Comparison of ENCODE assay signal across 33 mouse cellular contexts in genomic region chr17:86870586-86870985, GRCm38 (mm10). TPM values are rescaled to one million over a fixed set of nuclear protein-coding genes. Genes with fewer than 3 reads are reported as not detected.
DNase-seq lines count a peak whose midpoint lies in the region; ATAC-seq and TF ChIP-seq lines count a peak whose summit lies in the region.
"Had no signal": no experiment of that assay in that cellular context is flagged by ENCODE, and none has a peak within 500 bp of the region (broad histone marks: within the 10 kb centered on the region; RNA-seq: fewer than 3 reads in every experiment).

No protein-coding gene starts in this region.

- H3K4me3 ChIP-seq in forebrain, embryonic 14.5 days (ENCODE audit: low read depth, low read length): no peak overlapping the region
- no peak overlapping the region for H3K4me3 ChIP-seq in forebrain, embryonic 11.5 days (ENCODE audit: low read depth, low read length)
- no peak overlapping the region for H3K4me3 ChIP-seq in midbrain, embryonic 14.5 days (replicated peaks; ENCODE audit: low read depth, low read length)
- H3K4me3 ChIP-seq in midbrain, embryonic 13.5 days (replicated peaks): no peak overlapping the region
- H3K4me3 ChIP-seq in myocyte: no peak overlapping the region
- H3K4me3 ChIP-seq: forebrain, embryonic 10.5 days; forebrain, embryonic 15.5 days; heart, adult 2 months; heart, embryonic 12.5 days; heart, embryonic 15.5 days; hindbrain, embryonic 15.5 days; intestine, embryonic 15.5 days had no signal

- TF ChIP-seq POLR2A in myocyte (IDR thresholded peaks at IDR 0.05; ENCODE audit: insufficient read length, low read depth): no peak

- ATAC-seq in forebrain, embryonic 14.5 days: no peak
- ATAC-seq in forebrain, embryonic 11.5 days (replicated peaks; ENCODE audit: low FRiP score): no peak
- no peak for ATAC-seq in midbrain, embryonic 14.5 days (ENCODE audit: low FRiP score, low TSS enrichment)
- ATAC-seq in midbrain, embryonic 13.5 days: no peak
- ATAC-seq: forebrain, embryonic 15.5 days; intestine, embryonic 15.5 days had no signal

- 32% methylated on average over 8 of the region's 8 CpGs for WGBS in forebrain, embryonic 14.5 days
- WGBS in forebrain, embryonic 11.5 days: 59% methylated on average over 8 of the region's 8 CpGs
- WGBS in midbrain, embryonic 14.5 days: 74% methylated on average over 8 of the region's 8 CpGs
- WGBS in midbrain, embryonic 13.5 days: 78% methylated on average over 8 of the region's 8 CpGs

- no peak overlapping the region for H3ac ChIP-seq in myocyte (ENCODE audit: control insufficient read depth, insufficient read length)

- H3K9me3 ChIP-seq in forebrain, embryonic 14.5 days (replicated peaks; ENCODE audit: control insufficient read depth, low read length): no peaks in the 10 kb centered on the region
- no peaks in the 10 kb centered on the region for H3K9me3 ChIP-seq in forebrain, embryonic 11.5 days (ENCODE audit: control insufficient read depth, low read length)
- H3K9me3 ChIP-seq in midbrain, embryonic 14.5 days (ENCODE audit: control insufficient read depth, low read length): no peaks in the 10 kb centered on the region
- no peaks in the 10 kb centered on the region for H3K9me3 ChIP-seq in midbrain, embryonic 13.5 days
- H3K9me3 ChIP-seq: forebrain, embryonic 10.5 days; forebrain, embryonic 15.5 days; heart, embryonic 12.5 days; heart, embryonic 15.5 days; hindbrain, embryonic 15.5 days; intestine, embryonic 15.5 days had no signal

- no peaks in the 10 kb centered on the region for H3K27me3 ChIP-seq in forebrain, embryonic 14.5 days (replicated peaks; ENCODE audit: control insufficient read depth, insufficient read depth, low read length)
- no peaks in the 10 kb centered on the region for H3K27me3 ChIP-seq in forebrain, embryonic 11.5 days (ENCODE audit: control insufficient read depth, insufficient read depth, low read length)
- peaks cover 12% of the 10 kb centered on the region for H3K27me3 ChIP-seq in midbrain, embryonic 14.5 days (ENCODE audit: control insufficient read depth, insufficient read depth, low read length)
- H3K27me3 ChIP-seq in midbrain, embryonic 13.5 days: peaks cover 40% of the 10 kb centered on the region
- H3K27me3 ChIP-seq in myocyte (ENCODE audit: control insufficient read depth, insufficient read depth, insufficient read length): no peaks in the 10 kb centered on the region
- H3K27me3 ChIP-seq: forebrain, embryonic 15.5 days; heart, embryonic 12.5 days; heart, embryonic 15.5 days; hindbrain, embryonic 15.5 days; intestine, embryonic 15.5 days had no signal

- H3K9ac ChIP-seq in forebrain, embryonic 14.5 days (ENCODE audit: low read length): no peak overlapping the region
- H3K9ac ChIP-seq in forebrain, embryonic 11.5 days (ENCODE audit: low read length): no peak overlapping the region
- H3K9ac ChIP-seq in midbrain, embryonic 14.5 days (replicated peaks; ENCODE audit: low read length): no peak overlapping the region
- H3K9ac ChIP-seq in midbrain, embryonic 13.5 days (replicated peaks): no peak overlapping the region
- H3K9ac ChIP-seq: forebrain, embryonic 15.5 days; heart, embryonic 12.5 days; heart, embryonic 15.5 days; hindbrain, embryonic 15.5 days; intestine, embryonic 15.5 days had no signal

- no peak overlapping the region for H3K27ac ChIP-seq in forebrain, embryonic 14.5 days (ENCODE audit: low read depth, low read length)
- H3K27ac ChIP-seq in forebrain, embryonic 11.5 days (ENCODE audit: low read depth, low read length): no peak overlapping the region
- H3K27ac ChIP-seq in midbrain, embryonic 14.5 days (replicated peaks; ENCODE audit: low read depth, low read length): no peak overlapping the region
- no peak overlapping the region for H3K27ac ChIP-seq in midbrain, embryonic 13.5 days
- H3K27ac ChIP-seq: forebrain, embryonic 10.5 days; forebrain, embryonic 15.5 days; heart, adult 2 months; heart, embryonic 15.5 days; hindbrain, embryonic 15.5 days; intestine, embryonic 15.5 days had no signal

- H3K36me3 ChIP-seq in forebrain, embryonic 14.5 days (ENCODE audit: control insufficient read depth, insufficient read depth, low read length): no peaks in the 10 kb centered on the region
- no peaks in the 10 kb centered on the region for H3K36me3 ChIP-seq in forebrain, embryonic 11.5 days (ENCODE audit: control insufficient read depth, insufficient read depth, low read length)
- H3K36me3 ChIP-seq in midbrain, embryonic 14.5 days (ENCODE audit: control insufficient read depth, insufficient read depth, low read length): no peaks in the 10 kb centered on the region
- no peaks in the 10 kb centered on the region for H3K36me3 ChIP-seq in midbrain, embryonic 13.5 days
- no peaks in the 10 kb centered on the region for H3K36me3 ChIP-seq in myocyte (ENCODE audit: control insufficient read depth, insufficient read depth)
- H3K36me3 ChIP-seq: forebrain, embryonic 10.5 days; forebrain, embryonic 15.5 days; heart, embryonic 12.5 days; heart, embryonic 15.5 days; hindbrain, embryonic 15.5 days; intestine, embryonic 15.5 days had no signal

- no peaks in the 10 kb centered on the region for H3K4me1 ChIP-seq in forebrain, embryonic 14.5 days (ENCODE audit: control insufficient read depth, insufficient read depth, low read length)
- H3K4me1 ChIP-seq in forebrain, embryonic 11.5 days (replicated peaks; ENCODE audit: control insufficient read depth, insufficient read depth, low read length): no peaks in the 10 kb centered on the region
- H3K4me1 ChIP-seq in midbrain, embryonic 14.5 days (ENCODE audit: control insufficient read depth, insufficient read depth, low read length): no peaks in the 10 kb centered on the region
- H3K4me1 ChIP-seq in midbrain, embryonic 13.5 days (replicated peaks): no peaks in the 10 kb centered on the region
- H3K4me1 ChIP-seq: forebrain, embryonic 15.5 days; heart, embryonic 15.5 days; hindbrain, embryonic 15.5 days; intestine, embryonic 15.5 days had no signal

- no peaks in the 10 kb centered on the region for H3K79me2 ChIP-seq in myocyte (ENCODE audit: control insufficient read depth, insufficient read depth)

- H3K4me2 ChIP-seq in forebrain, embryonic 14.5 days (ENCODE audit: low read length): no peak overlapping the region
- H3K4me2 ChIP-seq in forebrain, embryonic 11.5 days (ENCODE audit: low read depth, low read length, severe bottlenecking): no peak overlapping the region
- no peak overlapping the region for H3K4me2 ChIP-seq in midbrain, embryonic 14.5 days (ENCODE audit: low read length)
- H3K4me2 ChIP-seq in midbrain, embryonic 13.5 days (replicated peaks): no peak overlapping the region
- H3K4me2 ChIP-seq in myocyte (ENCODE audit: low read depth): peak overlapping the region; percentile 9
- H3K4me2 ChIP-seq: forebrain, embryonic 15.5 days; heart, embryonic 12.5 days; heart, embryonic 15.5 days; hindbrain, embryonic 15.5 days; intestine, embryonic 15.5 days had no signal

- DNase-seq in forebrain, embryonic 14.5 days (ENCODE audit: low spot score): peak; percentile 7
- DNase-seq in forebrain, embryonic 11.5 days (ENCODE audit: low spot score): no peak
- DNase-seq in midbrain, embryonic 14.5 days: peak; percentile 7
- no peak for DNase-seq in layer of hippocampus, postnatal 10 days (ENCODE audit: low spot score in 2 of 2)
- DNase-seq in heart, adult 8-10 months (ENCODE audit: low spot score): no peak
- DNase-seq in right cerebral cortex, postnatal 25 days: no peak
- DNase-seq: adrenal gland, adult 2 months; adrenal gland, postnatal 14 days; cerebellum, adult 11-12 months; cerebellum, adult 8-10 months; cerebellum, postnatal 10 days; cerebellum, postnatal 36 days; gastrocnemius, postnatal 10 days; gastrocnemius, postnatal 36 days; heart, adult 2 months; heart, postnatal 10 days; heart, postnatal 4 days had no signal

TF ChIP-seq in myocyte, 11 proteins besides CTCF, POLR2A, EP300 and RAD21:
- TF ChIP-seq MYOG (IDR thresholded peaks at IDR 0.05; ENCODE audit: control insufficient read depth in 1 of 3, insufficient read depth in 1 of 3, insufficient read length in 2 of 3, low read depth in 2 of 3) (no peak), E2F4 (IDR thresholded peaks at IDR 0.05; ENCODE audit: insufficient read depth) (no peak), POLR2AphosphoS2 (IDR thresholded peaks at IDR 0.05; ENCODE audit: insufficient read length, low read depth) (no peak), REST (IDR thresholded peaks at IDR 0.05; ENCODE audit: insufficient read depth, insufficient read length) (no peak), USF1 (IDR thresholded peaks at IDR 0.05; ENCODE audit: low read depth) (no peak), SRF (IDR thresholded peaks at IDR 0.05; ENCODE audit: control insufficient read depth, insufficient read length, low read depth) (no peak), MAX (IDR thresholded peaks at IDR 0.05; ENCODE audit: low read depth) (no peak), MYOD1 (IDR thresholded peaks at IDR 0.05; ENCODE audit: control insufficient read depth in 1 of 3, insufficient read length in 2 of 3, low read depth in 2 of 3) (no peak), CEBPB (IDR thresholded peaks at IDR 0.05; ENCODE audit: insufficient read depth, poor library complexity, severe bottlenecking) (no peak)

RNA-seq across cellular contexts. Expression of gene Tmem247, which starts 46.6 kb away (rescaled TPM):
- polyA plus RNA-seq in forebrain, embryonic 14.5 days (2014; fragmentation: Nextera tagmentation; extraction: Ambion mirVana): not detected in 2 replicates
- polyA plus RNA-seq in forebrain, embryonic 11.5 days (2014; fragmentation: Nextera tagmentation; extraction: Ambion mirVana): not detected in 2 replicates
- polyA plus RNA-seq in midbrain, embryonic 14.5 days (2014; fragmentation: Nextera tagmentation; extraction: Ambion mirVana): not detected in 2 replicates
- polyA plus RNA-seq in midbrain, embryonic 13.5 days (2015; fragmentation: Nextera tagmentation; extraction: Ambion mirVana): not detected in 2 replicates
- not detected for polyA plus RNA-seq in myocyte (2012; fragmentation: generic; extraction: Trizol)
- not detected for total RNA-seq in layer of hippocampus, postnatal 10 days (2021)
- total RNA-seq in heart, adult 8-10 months (2022): not detected
- total RNA-seq: adrenal gland, adult 2 months; adrenal gland, postnatal 14 days; adrenal gland, postnatal 4 days; ES-E14; gastrocnemius, adult 18-20 months; gastrocnemius, postnatal 10 days; gastrocnemius, postnatal 36 days; granulocyte monocyte progenitor cell, adult 5-6 weeks; heart, adult 2 months; heart, postnatal 10 days; heart, postnatal 4 days had no signal
- polyA plus RNA-seq: adrenal gland, adult 2 months; cortical plate, adult 2 months; embryonic facial prominence, embryonic 11.5 days; embryonic facial prominence, embryonic 14.5 days; forebrain, embryonic 10.5 days; forebrain, embryonic 15.5 days; heart, adult 2 months; heart, embryonic 12.5 days; heart, embryonic 15.5 days; hindbrain, embryonic 11.5 days; hindbrain, embryonic 15.5 days; intestine, embryonic 15.5 days had no signal

Comparison
In these comparisons a context has a peak if more than half of its experiments do, and no peak if none do; other contexts are left out.
1. DNase-seq: peak in forebrain, embryonic 14.5 days (single experiment) and midbrain, embryonic 14.5 days (single experiment); none in forebrain, embryonic 11.5 days (single experiment), layer of hippocampus, postnatal 10 days (0 of 2), heart, adult 8-10 months (single experiment) and right cerebral cortex, postnatal 25 days (single experiment).